Mouse (Mus musculus) embryonic facial prominence, embryonic 12.5 days (tissue): ENCODE results near the gene Traf3ip2. TPM values are rescaled to one million over a fixed set of nuclear protein-coding genes. Genes with fewer than 3 reads are reported as not detected.

Experiments
- ATAC-seq: fragments of 200-750 bp; cut with Nextera tagmentation; 2 replicates; pipeline ENCODE4 v1.8.0; 2017; ENCODE audit not compliant: insufficient number of reproducible peaks, insufficient read depth, low FRiP score, low TSS enrichment
- H3K27ac ChIP-seq: fragments of 300-500 bp; sonication (generic); 2 replicates; pipeline ENCODE4 v1.5.1; 2016; ENCODE audit warnings: mild to moderate bottlenecking
- H3K27me3 ChIP-seq: fragments of 300-500 bp; sonication (generic); 2 replicates; pipeline ENCODE4 v1.6.1; 2016; ENCODE audit warnings: mild to moderate bottlenecking, moderate library complexity
- H3K36me3 ChIP-seq: fragments of 300-500 bp; sonication (generic); 2 replicates; pipeline ENCODE4 v1.6.1; 2016; ENCODE audit warnings: mild to moderate bottlenecking
- H3K4me1 ChIP-seq: fragments of 300-500 bp; sonication (generic); 2 replicates; pipeline ENCODE4 v1.6.1; 2016
- H3K4me2 ChIP-seq: fragments of 300-500 bp; sonication (generic); replicated peaks from 2 replicates; pipeline ENCODE4 v1.6.1; 2016; ENCODE audit warnings: mild to moderate bottlenecking, moderate library complexity
- H3K4me3 ChIP-seq: fragments of 300-500 bp; sonication (generic); 2 replicates; pipeline ENCODE4 v1.5.1; 2016; ENCODE audit warnings: mild to moderate bottlenecking
- H3K9ac ChIP-seq: fragments of 300-500 bp; sonication (generic); 2 replicates; pipeline ENCODE4 v1.6.1; 2016; ENCODE audit warnings: mild to moderate bottlenecking, moderate library complexity
- H3K9me3 ChIP-seq: fragments of 300-500 bp; sonication (generic); 2 replicates; pipeline ENCODE4 v1.6.1; 2016; ENCODE audit warnings: mild to moderate bottlenecking, moderate library complexity
- WGBS: fragments of 180-500 bp; shearing (Covaris S2); methylation state at CpG from one replicate; pipeline ENCODE4 v1.1.7; 2016; 5-methylcytosine and 5-hydroxymethylcytosine counted together
- polyA plus RNA-seq: library from polyadenylated mRNA; unstranded; fragments of >200 nt; fragmentation: Nextera tagmentation; extraction: Ambion mirVana; gene quantifications from 2 replicates; pipeline ENCODE4 v1.2.1, GENCODE M21; 2016

The Traf3ip2 gene
- polyA plus RNA-seq, 1 experiment from 2014 or later, result 11.4 TPM

- Histone ChIP-seq H3K9ac (no peak overlapping the region), H3K9me3 (no peaks in the 10 kb centered on the region), H3K27me3 (no peaks in the 10 kb centered on the region), H3K27ac (peak overlapping the region; percentile 67), H3K4me2 (no peak overlapping the region; the same call in 1 of the 2 replicates), H3K4me1 (peaks cover 32% of the 10 kb centered on the region), H3K4me3 (no peak overlapping the region), H3K36me3 (0 out of 2 replicates have a peak, but pooled peaks cover 3% of the 10 kb centered on the region)
- WGBS, result 14% methylated on average over 3 of the region's 3 CpGs
- 0 out of 2 replicates have a peak, but pooled peaks have one; percentile 8 for ATAC-seq
These were observed 26.1 kb downstream of the Traf3ip2 start for GRCm38 (mm10) chr10:39638862-39639261.

GRCm38 (mm10) chr10:39639783-39640182 lies 27.0 kb downstream of the Traf3ip2 start:
- Histone ChIP-seq H3K4me2 (no peak overlapping the region), H3K4me3 (no peak overlapping the region), H3K27ac (no peak overlapping the region; the same call in 1 of the 2 replicates), H3K4me1 (peaks cover 32% of the 10 kb centered on the region), H3K9me3 (no peaks in the 10 kb centered on the region), H3K9ac (no peak overlapping the region), H3K27me3 (no peaks in the 10 kb centered on the region), H3K36me3 (0 out of 2 replicates have a peak, but pooled peaks cover 3% of the 10 kb centered on the region)
- 78% methylated on average over 5 of the region's 5 CpGs for WGBS
- no peak for ATAC-seq

- no peak overlapping the region for H3K4me2 ChIP-seq
- H3K27ac ChIP-seq, result peak overlapping the region; percentile 72; the same call in 1 of the 2 replicates
- H3K9me3 ChIP-seq, result no peaks in the 10 kb centered on the region
- H3K4me3 ChIP-seq, result no peak overlapping the region
- H3K27me3 ChIP-seq, result no peaks in the 10 kb centered on the region
- no peak overlapping the region for H3K9ac ChIP-seq
- H3K36me3 ChIP-seq, result 0 out of 2 replicates have a peak, but pooled peaks cover 3% of the 10 kb centered on the region
- peaks cover 35% of the 10 kb centered on the region for H3K4me1 ChIP-seq
- ATAC-seq, result peak; percentile 59; the same call in 1 of the 2 replicates
- WGBS, result 12% methylated on average over 4 of the region's 4 CpGs
These were observed 28.1 kb downstream of the Traf3ip2 start for GRCm38 (mm10) chr10:39640817-39641226.

- Histone ChIP-seq H3K27ac (peak overlapping the region; percentile 74), H3K27me3 (no peaks in the 10 kb centered on the region), H3K4me1 (peaks cover 25% of the 10 kb centered on the region), H3K9me3 (no peaks in the 10 kb centered on the region), H3K4me3 (no peak overlapping the region), H3K9ac (no peak overlapping the region; the same call in 1 of the 2 replicates), H3K36me3 (0 out of 2 replicates have a peak, but pooled peaks cover 4% of the 10 kb centered on the region), H3K4me2 (0 out of 2 replicates have a peak overlapping the region, but pooled peaks have one; percentile 1)
- no peak; the same call in 1 of the 2 replicates for ATAC-seq
- 26% methylated on average over 6 of the region's 6 CpGs for WGBS
These were observed 33.3 kb downstream of the Traf3ip2 start for GRCm38 (mm10) chr10:39645789-39646628.

GRCm38 (mm10) chr10:39646629-39647019 lies 33.9 kb downstream of the Traf3ip2 start:
- H3K27me3 ChIP-seq, result no peaks in the 10 kb centered on the region
- H3K27ac ChIP-seq, result peak overlapping the region; percentile 74
- H3K4me1 ChIP-seq, result peaks cover 21% of the 10 kb centered on the region
- H3K4me3 ChIP-seq, result no peak overlapping the region
- H3K9ac ChIP-seq, result peak overlapping the region; percentile 11; the same call in 1 of the 2 replicates
- H3K4me2 ChIP-seq, result 0 out of 2 replicates have a peak overlapping the region, but pooled peaks have one; percentile 1
- H3K9me3 ChIP-seq, result no peaks in the 10 kb centered on the region
- ATAC-seq, result no peak
- peaks cover 10% of the 10 kb centered on the region for H3K36me3 ChIP-seq
- 29% methylated on average over 14 of the region's 14 CpGs for WGBS

GRCm38 (mm10) chr10:39647118-39647517 lies 34.4 kb downstream of the Traf3ip2 start:
- no peak overlapping the region for H3K4me3 ChIP-seq
- peaks cover 14% of the 10 kb centered on the region for H3K36me3 ChIP-seq
- ATAC-seq, result no peak
- H3K9me3 ChIP-seq, result no peaks in the 10 kb centered on the region
- peaks cover 19% of the 10 kb centered on the region for H3K4me1 ChIP-seq
- no peaks in the 10 kb centered on the region for H3K27me3 ChIP-seq
- WGBS, result 80% methylated on average over 1 of the region's 1 CpGs
- H3K4me2 ChIP-seq, result no peak overlapping the region
- peak overlapping the region; percentile 74; the same call in 1 of the 2 replicates for H3K27ac ChIP-seq
- no peak overlapping the region for H3K9ac ChIP-seq

GRCm38 (mm10) chr10:39648278-39648677 lies 35.5 kb downstream of the Traf3ip2 start:
- Histone ChIP-seq H3K4me2 (no peak overlapping the region), H3K9me3 (no peaks in the 10 kb centered on the region), H3K36me3 (peaks cover 14% of the 10 kb centered on the region), H3K4me1 (peaks cover 19% of the 10 kb centered on the region), H3K27ac (no peak overlapping the region), H3K27me3 (no peaks in the 10 kb centered on the region), H3K9ac (no peak overlapping the region), H3K4me3 (no peak overlapping the region)
- ATAC-seq, result no peak
- WGBS, result 93% methylated on average over 3 of the region's 3 CpGs

GRCm38 (mm10) chr10:39649550-39649949 lies 36.8 kb downstream of the Traf3ip2 start:
- WGBS, result 91% methylated on average over 3 of the region's 3 CpGs

GRCm38 (mm10) chr10:39650316-39650715 lies 37.6 kb downstream of the Traf3ip2 start:
- Histone ChIP-seq H3K4me2 (no peak overlapping the region), H3K4me1 (peaks cover 31% of the 10 kb centered on the region), H3K36me3 (peaks cover 11% of the 10 kb centered on the region), H3K27me3 (no peaks in the 10 kb centered on the region), H3K27ac (no peak overlapping the region), H3K4me3 (no peak overlapping the region), H3K9ac (no peak overlapping the region), H3K9me3 (no peaks in the 10 kb centered on the region)
- ATAC-seq, result no peak
- 89% methylated on average over 3 of the region's 3 CpGs for WGBS

More at GRCm38 (mm10) chr10:39649550-39649949, 36.8 kb downstream of the Traf3ip2 start:
- Histone ChIP-seq H3K4me3 (no peak overlapping the region), H3K9me3 (no peaks in the 10 kb centered on the region), H3K4me1 (peaks cover 31% of the 10 kb centered on the region), H3K36me3 (peaks cover 11% of the 10 kb centered on the region), H3K27ac (no peak overlapping the region), H3K27me3 (no peaks in the 10 kb centered on the region), H3K4me2 (no peak overlapping the region), H3K9ac (no peak overlapping the region)
- ATAC-seq, result no peak

- 20% methylated on average over 8 of the region's 8 CpGs for WGBS
These were observed 41.3 kb downstream of the Traf3ip2 start for GRCm38 (mm10) chr10:39654001-39654416.

GRCm38 (mm10) chr10:39658901-39659410 lies 46.2 kb downstream of the Traf3ip2 start:
- Histone ChIP-seq H3K36me3 (no peaks in the 10 kb centered on the region), H3K27ac (peak overlapping the region; percentile 93), H3K9ac (0 out of 2 replicates have a peak overlapping the region, but pooled peaks have one; percentile 15), H3K4me3 (no peak overlapping the region), H3K27me3 (no peaks in the 10 kb centered on the region), H3K9me3 (no peaks in the 10 kb centered on the region), H3K4me2 (peak overlapping the region; percentile 21; the same call in 1 of the 2 replicates), H3K4me1 (peaks cover 50% of the 10 kb centered on the region)
- 22% methylated on average over 5 of the region's 5 CpGs for WGBS
- no peak for ATAC-seq

More at GRCm38 (mm10) chr10:39654001-39654416, 41.3 kb downstream of the Traf3ip2 start:
- Histone ChIP-seq H3K36me3 (peaks cover 11% of the 10 kb centered on the region), H3K27me3 (no peaks in the 10 kb centered on the region), H3K9me3 (no peaks in the 10 kb centered on the region), H3K27ac (peak overlapping the region; percentile 76), H3K9ac (no peak overlapping the region), H3K4me2 (no peak overlapping the region), H3K4me1 (peaks cover 30% of the 10 kb centered on the region), H3K4me3 (no peak overlapping the region)
- ATAC-seq, result peak; percentile 50; the same call in 1 of the 2 replicates
